Mouse (Mus musculus): ENCODE results near the gene Sik2.

GRCm38 (mm10) chr9:50957956-50958489 lies 50.9 kb downstream of the Sik2 start:
- TF ChIP-seq POLR2A (IDR thresholded peaks at IDR 0.05; ENCODE audit: borderline replicate concordance, control insufficient read depth, low read depth, low read length) (no peak), CTCF (IDR thresholded peaks at IDR 0.05; ENCODE audit: control insufficient read depth, insufficient read depth, low read length) (no peak)
